Mouse (Mus musculus) hindbrain, embryonic 16.5 days (tissue): ENCODE measurements at regions not wholly inside any gene's neighbourhood (a gene's known extent, or its start where the extent isn't known, plus 50 kb on each side); places are given as distances from the start of the nearest gene placed in this dataset.

ENCODE experiments used
- ATAC-seq: fragments of 200-750 bp; cut with Nextera tagmentation; 2 replicates; pipeline ENCODE4 v1.8.0; 2017; ENCODE audit warnings: moderate TSS enrichment, moderate library complexity
- H3K27ac ChIP-seq: fragments of 300-500 bp; sonication (generic); 2 replicates; pipeline ENCODE4 v1.5.1; 2014; ENCODE audit warnings: low read depth, mild to moderate bottlenecking, control low read depth, low read length, moderate library complexity
- H3K27me3 ChIP-seq: fragments of 300-500 bp; sonication (generic); replicated peaks from 2 replicates; pipeline ENCODE4 v1.6.1; 2014; ENCODE audit warnings: low read length; ENCODE audit not compliant: control insufficient read depth, insufficient read depth
- H3K36me3 ChIP-seq: fragments of 300-500 bp; sonication (generic); 2 replicates; pipeline ENCODE4 v1.6.1; 2014; ENCODE audit warnings: mild to moderate bottlenecking, low read length, moderate library complexity, mixed read lengths; ENCODE audit not compliant: control insufficient read depth, insufficient read depth
- H3K4me1 ChIP-seq: fragments of 300-500 bp; sonication (generic); 2 replicates; pipeline ENCODE4 v1.6.1; 2014; ENCODE audit warnings: low read depth, low read length; ENCODE audit not compliant: control insufficient read depth, insufficient read depth
- H3K4me2 ChIP-seq: fragments of 300-500 bp; sonication (generic); 2 replicates; pipeline ENCODE4 v1.6.1; 2014; ENCODE audit warnings: mild to moderate bottlenecking, low read length, control low read depth, moderate library complexity
- H3K4me3 ChIP-seq: fragments of 300-500 bp; sonication (generic); 2 replicates; pipeline ENCODE4 v1.5.1; 2014; ENCODE audit warnings: mild to moderate bottlenecking, low read length, control low read depth, moderate library complexity
- H3K9ac ChIP-seq: fragments of 300-500 bp; sonication (generic); 2 replicates; pipeline ENCODE4 v1.6.1; 2014; ENCODE audit warnings: low read depth, mild to moderate bottlenecking, control low read depth, low read length, moderate library complexity
- H3K9me3 ChIP-seq: fragments of 300-500 bp; sonication (generic); 2 replicates; pipeline ENCODE4 v1.6.1; 2014; ENCODE audit warnings: mild to moderate bottlenecking, low read length, moderate library complexity; ENCODE audit not compliant: control insufficient read depth
- WGBS: fragments of 180-500 bp; shearing (Covaris S2); extraction: QIAGEN DNeasy Blood & Tissue Kit; methylation state at CpG from one replicate; pipeline ENCODE4 v1.1.7; 2014; 5-methylcytosine and 5-hydroxymethylcytosine counted together

GRCm38 (mm10) chr7:55400774-55401173 is 367.2 kb upstream of the Siglech start:
- Histone ChIP-seq H3K4me1 (no peaks in the 10 kb centered on the region), H3K27ac (no peak overlapping the region), H3K4me3 (no peak overlapping the region), H3K9me3 (no peaks in the 10 kb centered on the region), H3K4me2 (no peak overlapping the region), H3K36me3 (no peaks in the 10 kb centered on the region), H3K9ac (no peak overlapping the region), H3K27me3 (no peaks in the 10 kb centered on the region)
- ATAC-seq, result no peak

- Histone ChIP-seq H3K27me3 (no peaks in the 10 kb centered on the region), H3K9ac (no peak overlapping the region), H3K36me3 (no peaks in the 10 kb centered on the region), H3K27ac (no peak overlapping the region), H3K4me3 (no peak overlapping the region), H3K4me2 (no peak overlapping the region), H3K9me3 (no peaks in the 10 kb centered on the region), H3K4me1 (no peaks in the 10 kb centered on the region)
- WGBS, result 46% methylated on average over 3 of the region's 3 CpGs
- peak; percentile 74 for ATAC-seq
These were observed 366.7 kb upstream of the Siglech start for GRCm38 (mm10) chr7:55401300-55401711.

DNA sequence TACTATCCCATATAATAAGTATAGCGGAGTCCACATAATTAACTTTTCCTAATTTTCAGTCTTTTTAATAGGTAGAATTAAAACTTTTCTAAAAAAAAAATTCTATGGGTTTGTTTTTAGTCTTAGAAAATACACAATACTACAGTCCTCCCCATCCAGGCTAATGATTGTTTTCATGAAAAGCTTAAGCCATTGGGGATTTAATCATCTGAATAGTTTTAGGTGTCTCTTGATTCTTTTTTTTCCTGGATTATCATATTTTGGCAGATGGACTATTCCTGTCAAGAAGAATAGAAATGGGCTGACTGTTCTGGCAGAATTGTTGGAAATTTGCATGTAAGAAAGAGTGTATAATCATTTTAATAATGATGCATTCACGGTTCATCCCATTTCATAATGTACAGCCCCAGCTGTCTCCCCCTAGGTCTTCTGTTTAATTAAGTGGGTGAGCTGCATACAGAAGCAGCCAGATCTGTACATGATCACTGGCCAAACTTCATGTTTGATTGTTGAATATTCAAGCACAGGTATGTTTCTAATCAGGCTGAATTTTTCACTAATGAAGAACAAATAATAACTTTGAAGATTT is 320.6 kb upstream of the Siglech start:
- 56% methylated on average over 2 of the region's 2 CpGs for WGBS
- Histone ChIP-seq H3K4me1 (no peaks in the 10 kb centered on the region), H3K27ac (no peak overlapping the region), H3K27me3 (no peaks in the 10 kb centered on the region), H3K36me3 (no peaks in the 10 kb centered on the region), H3K4me2 (no peak overlapping the region), H3K4me3 (no peak overlapping the region), H3K9ac (no peak overlapping the region), H3K9me3 (no peaks in the 10 kb centered on the region)
- peak; percentile 42; the same call in 1 of the 2 replicates for ATAC-seq
